Mouse (Mus musculus): ENCODE measurements around the gene A530084C06Rik. TPM values are rescaled to one million over a fixed set of nuclear protein-coding genes. Genes with fewer than 3 reads are reported as not detected.

The A530084C06Rik gene
- total RNA-seq, 1 experiment = 0.22 TPM

DNA sequence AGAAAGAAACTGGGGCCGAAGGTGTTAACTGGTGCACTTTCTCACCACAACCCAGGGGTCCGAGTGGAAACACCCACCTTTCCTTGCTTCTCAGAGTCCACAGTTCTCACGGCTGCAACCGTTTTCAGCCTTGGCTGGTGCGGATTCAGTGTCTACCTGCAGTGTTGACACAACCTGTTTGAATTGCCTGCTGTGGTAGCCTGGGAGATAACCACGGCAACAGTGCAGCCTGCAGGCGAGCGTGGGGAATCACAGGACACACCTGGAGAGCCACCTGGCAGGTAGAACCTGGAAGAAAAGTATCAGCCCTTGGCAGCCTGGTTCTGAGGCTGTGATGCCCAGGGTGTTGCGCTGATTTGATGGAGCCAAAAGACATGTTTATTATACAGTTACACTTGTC is 20.7 kb upstream of the A530084C06Rik start:
- Histone ChIP-seq H3K9me3 (ENCODE audit: control insufficient read depth, insufficient read depth, low read depth, low read length) (no peaks in the 10 kb centered on the region), H3K36me3 (ENCODE audit: control insufficient read depth, insufficient read depth, low read length, poor library complexity, severe bottlenecking) (no peaks in the 10 kb centered on the region), H3K4me1 (ENCODE audit: control insufficient read depth in 2 of 2, insufficient read depth in 2 of 2, low read length in 2 of 2, poor library complexity in 1 of 2) (no peaks in the 10 kb centered on the region), H3K4me3 (ENCODE audit: insufficient read depth in 1 of 2, low read depth in 1 of 2, low read length in 2 of 2, poor library complexity in 1 of 2, severe bottlenecking in 1 of 2) (no peak overlapping the region), H3K9ac (ENCODE audit: insufficient read depth, low read depth, low read length, poor library complexity, severe bottlenecking) (no peak overlapping the region), H3K27ac (ENCODE audit: insufficient read depth, low read depth, low read length, poor library complexity, severe bottlenecking) (no peak overlapping the region)
- no peak for DNase-seq (ENCODE audit: low read depth, low spot score)
- in situ Hi-C loops (cut with MboI; ENCODE audit: low sequenced_read_pairs in 2 of 2, unreplicated experiment in 2 of 2) = no loop called here
- TF ChIP-seq MAFK (IDR thresholded peaks at IDR 0.05; ENCODE audit: insufficient read depth, low read depth, low read length) = no peak
- TF ChIP-seq ZNF384 (IDR thresholded peaks at IDR 0.05; ENCODE audit: low read depth, low read length) = no peak
- TF ChIP-seq ZC3H11A (IDR thresholded peaks at IDR 0.05; ENCODE audit: borderline replicate concordance, low read depth, low read length) = no peak; the same call in 1 of the 2 replicates
- no peak for TF ChIP-seq CHD2 (IDR thresholded peaks at IDR 0.05; ENCODE audit: low read depth, low read length)
- TF ChIP-seq HCFC1 (IDR thresholded peaks at IDR 0.05; ENCODE audit: borderline replicate concordance, insufficient read depth, low read length) = no peak

DNA sequence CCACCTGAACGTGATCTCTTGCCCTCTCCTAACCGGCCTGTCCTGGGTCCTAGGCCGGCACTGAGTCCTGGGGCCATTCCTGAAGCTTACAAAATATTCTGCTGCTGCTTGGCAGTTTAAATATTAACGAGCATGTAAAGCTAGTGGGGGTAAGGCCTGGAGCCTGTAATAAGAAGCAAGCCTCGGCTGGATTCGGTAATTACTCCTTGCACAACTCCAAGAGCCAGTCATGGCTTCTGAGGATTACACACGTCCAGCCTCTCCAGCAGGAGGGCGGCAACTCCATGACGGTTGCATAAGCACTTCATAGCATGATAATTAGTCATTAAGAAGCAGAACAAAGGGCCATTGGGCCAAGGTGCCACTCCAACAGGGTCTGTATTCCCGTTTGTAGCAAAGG is 19.3 kb upstream of the A530084C06Rik start:
- no peaks in the 10 kb centered on the region for H3K4me1 ChIP-seq (ENCODE audit: control insufficient read depth in 2 of 2, insufficient read depth in 2 of 2, low read length in 2 of 2, poor library complexity in 1 of 2)
- no peak for DNase-seq (ENCODE audit: low read depth, low spot score)
- no peaks in the 10 kb centered on the region for H3K36me3 ChIP-seq (ENCODE audit: control insufficient read depth, insufficient read depth, low read length, poor library complexity, severe bottlenecking)
- no peak overlapping the region for H3K27ac ChIP-seq (ENCODE audit: insufficient read depth, low read depth, low read length, poor library complexity, severe bottlenecking)
- H3K9ac ChIP-seq (ENCODE audit: insufficient read depth, low read depth, low read length, poor library complexity, severe bottlenecking) = no peak overlapping the region
- no peak for TF ChIP-seq HCFC1 (IDR thresholded peaks at IDR 0.05; ENCODE audit: borderline replicate concordance, insufficient read depth, low read length)
- no peak for TF ChIP-seq MAFK (IDR thresholded peaks at IDR 0.05; ENCODE audit: insufficient read depth, low read depth, low read length)
- TF ChIP-seq ZC3H11A (IDR thresholded peaks at IDR 0.05; ENCODE audit: borderline replicate concordance, low read depth, low read length) = no peak
- TF ChIP-seq CHD2 (IDR thresholded peaks at IDR 0.05; ENCODE audit: low read depth, low read length) = no peak
- no peak for TF ChIP-seq ZNF384 (IDR thresholded peaks at IDR 0.05; ENCODE audit: low read depth, low read length)
- in situ Hi-C loops (cut with MboI; ENCODE audit: low sequenced_read_pairs in 2 of 2, unreplicated experiment in 2 of 2) = no loop called here
- no peaks in the 10 kb centered on the region for H3K9me3 ChIP-seq (ENCODE audit: control insufficient read depth, insufficient read depth, low read depth, low read length)
- H3K4me3 ChIP-seq (ENCODE audit: insufficient read depth in 1 of 2, low read depth in 1 of 2, low read length in 2 of 2, poor library complexity in 1 of 2, severe bottlenecking in 1 of 2) = no peak overlapping the region

DNA sequence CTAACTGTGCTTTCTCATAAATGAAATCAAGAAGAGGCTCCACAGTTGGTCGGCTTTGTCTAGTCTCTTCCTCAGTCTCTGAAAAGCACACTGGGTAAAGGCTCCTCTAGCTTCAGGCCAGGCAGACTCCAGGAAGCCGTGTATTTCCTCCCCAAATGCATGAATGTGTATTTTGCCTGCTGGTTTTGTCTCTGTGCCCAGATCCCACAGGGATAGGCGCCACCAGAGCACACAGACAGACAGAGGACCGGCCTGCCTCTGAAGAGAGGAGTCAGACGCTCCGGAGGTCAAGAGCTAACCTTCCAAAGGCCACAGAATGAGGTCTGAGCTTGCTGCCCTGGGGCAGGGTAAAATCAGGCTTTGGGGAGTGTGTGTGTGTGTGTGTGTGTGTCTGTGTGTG is 18.4 kb upstream of the A530084C06Rik start:
- in situ Hi-C loops (cut with MboI; ENCODE audit: low sequenced_read_pairs in 2 of 2, unreplicated experiment in 2 of 2) = no loop called here
- TF ChIP-seq CHD2 (IDR thresholded peaks at IDR 0.05; ENCODE audit: low read depth, low read length) (no peak), ZC3H11A (IDR thresholded peaks at IDR 0.05; ENCODE audit: borderline replicate concordance, low read depth, low read length) (no peak), MAFK (IDR thresholded peaks at IDR 0.05; ENCODE audit: insufficient read depth, low read depth, low read length) (no peak), ZNF384 (IDR thresholded peaks at IDR 0.05; ENCODE audit: low read depth, low read length) (no peak), HCFC1 (IDR thresholded peaks at IDR 0.05; ENCODE audit: borderline replicate concordance, insufficient read depth, low read length) (no peak)
- DNase-seq (ENCODE audit: low read depth, low spot score) = no peak
- Histone ChIP-seq H3K27ac (ENCODE audit: insufficient read depth, low read depth, low read length, poor library complexity, severe bottlenecking) (no peak overlapping the region), H3K4me1 (ENCODE audit: control insufficient read depth in 2 of 2, insufficient read depth in 2 of 2, low read length in 2 of 2, poor library complexity in 1 of 2) (no peaks in the 10 kb centered on the region), H3K36me3 (ENCODE audit: control insufficient read depth, insufficient read depth, low read length, poor library complexity, severe bottlenecking) (no peaks in the 10 kb centered on the region), H3K9me3 (ENCODE audit: control insufficient read depth, insufficient read depth, low read depth, low read length) (no peaks in the 10 kb centered on the region), H3K9ac (ENCODE audit: insufficient read depth, low read depth, low read length, poor library complexity, severe bottlenecking) (no peak overlapping the region), H3K4me3 (ENCODE audit: insufficient read depth in 1 of 2, low read depth in 1 of 2, low read length in 2 of 2, poor library complexity in 1 of 2, severe bottlenecking in 1 of 2) (no peak overlapping the region)

DNA sequence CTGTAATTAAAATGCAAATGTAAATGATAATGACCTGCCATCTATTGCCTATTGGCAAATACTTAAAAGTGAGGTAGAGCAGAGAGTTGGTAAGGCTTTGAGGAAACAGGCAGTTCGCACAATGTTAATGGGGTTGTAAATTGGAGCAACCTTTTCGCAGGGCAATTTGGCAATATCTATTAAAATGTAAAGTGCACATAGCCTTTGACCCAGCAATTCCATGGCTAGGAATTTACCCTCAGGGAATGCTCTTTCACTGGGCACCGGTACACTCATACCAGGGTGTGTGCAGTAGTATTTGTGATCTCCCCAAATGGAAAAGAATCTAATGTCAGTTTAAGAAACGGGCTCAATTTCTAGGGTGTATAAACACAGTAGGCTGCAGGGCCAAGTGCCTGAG is 17.6 kb upstream of the A530084C06Rik start:
- no peaks in the 10 kb centered on the region for H3K36me3 ChIP-seq (ENCODE audit: control insufficient read depth, insufficient read depth, low read length, poor library complexity, severe bottlenecking)
- H3K9me3 ChIP-seq (ENCODE audit: control insufficient read depth, insufficient read depth, low read depth, low read length) = no peaks in the 10 kb centered on the region
- no peak overlapping the region for H3K9ac ChIP-seq (ENCODE audit: insufficient read depth, low read depth, low read length, poor library complexity, severe bottlenecking)
- TF ChIP-seq ZNF384 (IDR thresholded peaks at IDR 0.05; ENCODE audit: low read depth, low read length) (no peak), HCFC1 (IDR thresholded peaks at IDR 0.05; ENCODE audit: borderline replicate concordance, insufficient read depth, low read length) (no peak), MAFK (IDR thresholded peaks at IDR 0.05; ENCODE audit: insufficient read depth, low read depth, low read length) (no peak), CHD2 (IDR thresholded peaks at IDR 0.05; ENCODE audit: low read depth, low read length) (no peak), ZC3H11A (IDR thresholded peaks at IDR 0.05; ENCODE audit: borderline replicate concordance, low read depth, low read length) (no peak)
- H3K4me3 ChIP-seq (ENCODE audit: insufficient read depth in 1 of 2, low read depth in 1 of 2, low read length in 2 of 2, poor library complexity in 1 of 2, severe bottlenecking in 1 of 2) = no peak overlapping the region
- H3K27ac ChIP-seq (ENCODE audit: insufficient read depth, low read depth, low read length, poor library complexity, severe bottlenecking) = no peak overlapping the region
- in situ Hi-C loops (cut with MboI; ENCODE audit: low sequenced_read_pairs in 2 of 2, unreplicated experiment in 2 of 2) = no loop called here
- no peaks in the 10 kb centered on the region for H3K4me1 ChIP-seq (ENCODE audit: control insufficient read depth in 2 of 2, insufficient read depth in 2 of 2, low read length in 2 of 2, poor library complexity in 1 of 2)
- no peak for DNase-seq (ENCODE audit: low read depth, low spot score)

DNA sequence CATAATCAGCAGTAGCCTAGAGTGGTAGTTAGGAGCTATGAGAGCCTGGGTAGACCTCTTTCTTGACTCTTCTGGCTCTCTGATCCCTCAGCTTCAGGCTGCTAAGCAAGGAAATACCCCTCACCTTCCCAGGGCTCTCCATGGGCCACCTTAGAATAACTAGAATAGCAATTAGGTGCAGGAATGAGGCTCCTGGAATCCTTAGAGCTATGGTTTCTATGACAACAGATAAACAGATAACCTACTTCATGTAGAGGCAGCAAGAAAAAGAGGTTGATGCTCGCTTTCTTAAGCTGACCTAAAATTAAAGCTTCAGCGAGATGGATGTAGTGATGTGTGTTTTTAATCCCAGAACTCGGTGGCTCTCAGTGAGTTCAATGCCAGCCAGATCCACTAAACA is 15.5 kb upstream of the A530084C06Rik start:
- H3K36me3 ChIP-seq (ENCODE audit: control insufficient read depth, insufficient read depth, low read length, poor library complexity, severe bottlenecking) = no peaks in the 10 kb centered on the region
- no peak for DNase-seq (ENCODE audit: low read depth, low spot score)
- TF ChIP-seq ZC3H11A (IDR thresholded peaks at IDR 0.05; ENCODE audit: borderline replicate concordance, low read depth, low read length) (no peak), HCFC1 (IDR thresholded peaks at IDR 0.05; ENCODE audit: borderline replicate concordance, insufficient read depth, low read length) (no peak), MAFK (IDR thresholded peaks at IDR 0.05; ENCODE audit: insufficient read depth, low read depth, low read length) (no peak), CHD2 (IDR thresholded peaks at IDR 0.05; ENCODE audit: low read depth, low read length) (no peak), ZNF384 (IDR thresholded peaks at IDR 0.05; ENCODE audit: low read depth, low read length) (no peak)
- no peak overlapping the region for H3K27ac ChIP-seq (ENCODE audit: insufficient read depth, low read depth, low read length, poor library complexity, severe bottlenecking)
- H3K9ac ChIP-seq (ENCODE audit: insufficient read depth, low read depth, low read length, poor library complexity, severe bottlenecking) = no peak overlapping the region
- no peak overlapping the region for H3K4me3 ChIP-seq (ENCODE audit: insufficient read depth in 1 of 2, low read depth in 1 of 2, low read length in 2 of 2, poor library complexity in 1 of 2, severe bottlenecking in 1 of 2)
- H3K4me1 ChIP-seq (ENCODE audit: control insufficient read depth in 2 of 2, insufficient read depth in 2 of 2, low read length in 2 of 2, poor library complexity in 1 of 2) = no peaks in the 10 kb centered on the region
- H3K9me3 ChIP-seq (ENCODE audit: control insufficient read depth, insufficient read depth, low read depth, low read length) = no peaks in the 10 kb centered on the region
- in situ Hi-C loops (cut with MboI; ENCODE audit: low sequenced_read_pairs in 2 of 2, unreplicated experiment in 2 of 2) = no loop called here
